ENCODE assay signal across 8 mouse cellular contexts in the genomic region with DNA sequence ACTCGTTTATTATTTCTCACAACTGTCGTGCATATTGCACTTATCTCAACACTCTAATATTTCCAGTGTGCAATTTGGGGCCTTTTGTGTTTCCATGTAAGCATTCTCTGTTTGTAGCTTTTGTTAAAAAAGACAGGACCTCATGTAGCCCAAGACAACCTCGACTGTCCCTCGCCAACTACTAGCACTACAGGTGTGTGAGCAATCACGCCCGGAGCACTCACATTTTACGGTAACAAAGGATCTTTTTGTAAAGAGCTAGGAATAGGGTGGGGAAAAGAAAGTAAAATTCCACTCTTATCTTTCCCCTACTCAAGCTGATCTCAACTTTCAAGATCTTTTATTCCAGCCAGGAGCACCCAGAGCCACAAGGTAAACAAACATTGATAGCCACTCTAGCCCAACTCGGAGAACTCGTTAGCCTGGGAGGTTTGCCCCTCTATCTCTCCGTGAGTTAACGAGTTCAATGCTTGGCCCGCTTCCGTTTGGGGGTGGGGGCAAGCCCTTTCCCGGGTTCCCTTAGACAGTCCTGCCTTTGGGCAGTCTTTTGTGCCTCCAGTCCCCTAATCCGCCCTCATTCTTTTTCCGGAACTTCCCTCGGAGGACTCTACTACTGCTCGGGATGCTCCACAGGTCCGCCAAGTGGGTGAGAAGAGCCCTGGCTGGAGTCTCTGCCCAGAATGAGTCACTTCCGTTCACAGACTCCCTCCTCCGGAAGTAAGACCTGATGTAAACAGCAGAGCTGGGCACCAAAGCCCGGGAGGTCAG. TPM values are rescaled to one million over a fixed set of nuclear protein-coding genes. Genes with fewer than 3 reads are reported as not detected.
A peak's percentile ranks its signal among the peaks of the same experiment; 100 is the strongest.
DNase-seq lines count a peak whose midpoint lies in the region; ATAC-seq and TF ChIP-seq lines count a peak whose summit lies in the region.

A gene (plus strand): TSS at position 732 of the 768 bp plus-strand sequence.

- 34% methylated on average over 22 of the region's 22 CpGs for WGBS in forebrain, embryonic 14.5 days
- 9% methylated on average over 22 of the region's 22 CpGs for WGBS in lung, embryonic 14.5 days

- no peaks in the 10 kb centered on the region for H3K9me3 ChIP-seq in ES-Bruce4 (replicated peaks; ENCODE audit: control insufficient read depth, insufficient read depth, low read length, poor library complexity, severe bottlenecking)
- H3K9me3 ChIP-seq in forebrain, embryonic 14.5 days (replicated peaks; ENCODE audit: control insufficient read depth, low read length) = no peaks in the 10 kb centered on the region
- H3K9me3 ChIP-seq in lung, embryonic 14.5 days (ENCODE audit: low read depth, low read length) = no peaks in the 10 kb centered on the region

- H3K27me3 ChIP-seq in ES-Bruce4 (ENCODE audit: control insufficient read depth, insufficient read depth, low read length, poor library complexity, severe bottlenecking) = no peaks in the 10 kb centered on the region
- H3K27me3 ChIP-seq in forebrain, embryonic 14.5 days (replicated peaks; ENCODE audit: control insufficient read depth, insufficient read depth, low read length) = no peaks in the 10 kb centered on the region
- no peaks in the 10 kb centered on the region for H3K27me3 ChIP-seq in lung, embryonic 14.5 days (ENCODE audit: insufficient read depth, low read length)

- intact Hi-C loops in heart, postnatal 25 days (cut with DNase I) = no loop called here

- DNase-seq in cerebellum, adult 11 months = peak; percentile 58
- DNase-seq in forebrain, embryonic 14.5 days (ENCODE audit: low spot score) = peak; percentile 84
- DNase-seq in heart, postnatal 25 days (ENCODE audit: low spot score) = peak; percentile 57
- DNase-seq in layer of hippocampus, adult 2 months (ENCODE audit: low spot score in 2 of 2) = peak; percentile 58 to 65
- DNase-seq in lung, embryonic 14.5 days = peak; percentile 86
- DNase-seq in testis, postnatal 14 days (ENCODE audit: low spot score) = peak; percentile 75

- peak within 1 kb of the TSS; percentile 98 for H3K27ac ChIP-seq in ES-Bruce4 (ENCODE audit: insufficient read depth, low read length)
- H3K27ac ChIP-seq in forebrain, embryonic 14.5 days (ENCODE audit: low read depth, low read length) = peak within 1 kb of the TSS; percentile 88
- H3K27ac ChIP-seq in layer of hippocampus, adult 2 months = peak within 1 kb of the TSS; percentile 98
- H3K27ac ChIP-seq in lung, embryonic 14.5 days (ENCODE audit: low read depth) = peak within 1 kb of the TSS; percentile 95

- TF ChIP-seq POLR2A in ES-Bruce4 (IDR thresholded peaks at IDR 0.05; ENCODE audit: insufficient read depth, low read length) = no peak

- no peak for TF ChIP-seq CTCF in ES-Bruce4 (IDR thresholded peaks at IDR 0.05; ENCODE audit: low read depth, low read length)
- TF ChIP-seq CTCF in layer of hippocampus, adult 2 months (conservative IDR thresholded peaks at IDR 0.05) = no peak
- TF ChIP-seq CTCF in lung, embryonic 14.5 days (IDR thresholded peaks at IDR 0.05; ENCODE audit: low read depth) = no peak

- H3K4me1 ChIP-seq in ES-Bruce4 (ENCODE audit: control insufficient read depth, insufficient read depth, low read length) = no peaks in the 10 kb centered on the region
- no peaks in the 10 kb centered on the region for H3K4me1 ChIP-seq in forebrain, embryonic 14.5 days (ENCODE audit: control insufficient read depth, insufficient read depth, low read length)
- no peaks in the 10 kb centered on the region for H3K4me1 ChIP-seq in lung, embryonic 14.5 days (ENCODE audit: insufficient read depth)

- no peak for TF ChIP-seq EP300 in ES-Bruce4 (IDR thresholded peaks at IDR 0.05; ENCODE audit: insufficient read depth, low read depth, low read length)

- ATAC-seq in forebrain, embryonic 14.5 days = peak; percentile 92
- peak; percentile 94 for ATAC-seq in lung, embryonic 14.5 days (ENCODE audit: insufficient read depth)
- ATAC-seq in neutrophil, adult 5-6 weeks (ENCODE audit: extremely low read depth, insufficient number of reproducible peaks, low FRiP score, poor library complexity, severe bottlenecking) = peak; percentile 90

- no peaks in the 10 kb centered on the region; the same call in 1 of the 2 replicates for H3K36me3 ChIP-seq in ES-Bruce4 (ENCODE audit: control insufficient read depth, insufficient read depth, low read length, poor library complexity, severe bottlenecking)
- H3K36me3 ChIP-seq in forebrain, embryonic 14.5 days (ENCODE audit: control insufficient read depth, insufficient read depth, low read length) = 0 out of 2 replicates have a peak, but pooled peaks cover 4% of the 10 kb centered on the region
- H3K36me3 ChIP-seq in lung, embryonic 14.5 days (ENCODE audit: insufficient read depth) = peaks cover 18% of the 10 kb centered on the region; the same call in 1 of the 2 replicates

- peak within 1 kb of the TSS; percentile 85 for H3K9ac ChIP-seq in ES-Bruce4 (ENCODE audit: low read depth, poor library complexity, severe bottlenecking)
- peak within 1 kb of the TSS; percentile 65 for H3K9ac ChIP-seq in forebrain, embryonic 14.5 days (ENCODE audit: low read length)
- H3K9ac ChIP-seq in lung, embryonic 14.5 days = peak within 1 kb of the TSS; percentile 65

- H3K4me2 ChIP-seq in forebrain, embryonic 14.5 days (ENCODE audit: low read length) = peak within 1 kb of the TSS; percentile 61
- H3K4me2 ChIP-seq in lung, embryonic 14.5 days = peak within 1 kb of the TSS; percentile 65

- peak within 1 kb of the TSS; percentile 100 for H3K4me3 ChIP-seq in ES-Bruce4 (ENCODE audit: low read depth, low read length)
- peak within 1 kb of the TSS; percentile 44 for H3K4me3 ChIP-seq in forebrain, embryonic 14.5 days (ENCODE audit: low read depth, low read length)
- peak within 1 kb of the TSS; percentile 66 for H3K4me3 ChIP-seq in layer of hippocampus, adult 2 months
- H3K4me3 ChIP-seq in lung, embryonic 14.5 days (ENCODE audit: low read depth, low read length) = peak within 1 kb of the TSS; percentile 52

RNA-seq across cellular contexts. Expression of the gene that starts here (rescaled TPM):
- polyA plus RNA-seq in ES-Bruce4 (2011; ENCODE audit: insufficient read depth, insufficient read length, low read depth, missing spikeins) = not detected in 2 replicates
- polyA plus RNA-seq in forebrain, embryonic 14.5 days (2014; fragmentation: Nextera tagmentation; extraction: Ambion mirVana) = not detected in 2 replicates
- under 1 TPM in 1 of 2 experiments, not detected in 1; 0.42 TPM for total RNA-seq in heart, postnatal 25 days (2021)
- not detected for total RNA-seq in layer of hippocampus, adult 2 months (2021)
- 0.49 and 1.1 TPM in 2 replicates for polyA plus RNA-seq in lung, embryonic 14.5 days (2014; fragmentation: Nextera tagmentation; extraction: Ambion mirVana)
- 3.0 TPM in 1 of 2 replicates, not detected in the other for total RNA-seq in neutrophil, adult 5-6 weeks (2017)

Comparison
In these comparisons a context has a peak if more than half of its experiments do, and no peak if none do; other contexts are left out.
1. Peak in every context shown above with its lines: DNase-seq, ATAC-seq, H3K4me3 ChIP-seq and H3K27ac ChIP-seq.
2. Peak in DNase-seq, ATAC-seq, H3K4me3 ChIP-seq, H3K27ac ChIP-seq, H3K9ac ChIP-seq and H3K4me2 ChIP-seq in forebrain, embryonic 14.5 days; RNA of the gene not detected or under 1 TPM.
3. Peak in DNase-seq in heart, postnatal 25 days; RNA of the gene not detected or under 1 TPM.
4. Peak in DNase-seq, H3K4me3 ChIP-seq and H3K27ac ChIP-seq in layer of hippocampus, adult 2 months; RNA of the gene not detected or under 1 TPM.
5. H3K4me3 ChIP-seq: peak in every context shown above with its lines; median percentile 100 in ES-Bruce4; 66 in layer of hippocampus, adult 2 months; 52 in lung, embryonic 14.5 days; 44 in forebrain, embryonic 14.5 days.